Mouse (Mus musculus) limb, embryonic 14.5 days (tissue): ENCODE results near the gene Erbb3. TPM values are rescaled to one million over a fixed set of nuclear protein-coding genes. Genes with fewer than 3 reads are reported as not detected.
"Not testable (repeated sequence)": the region's sequence is repeated elsewhere in the genome, so short reads cannot be mapped to it uniquely, and the experiment has no call there.

Experiments
- ATAC-seq: fragments of 200-750 bp; cut with Nextera tagmentation; 2 replicates; pipeline ENCODE4 v1.8.0; 2017; ENCODE audit warnings: low read depth, moderate number of reproducible peaks, moderate TSS enrichment; ENCODE audit not compliant: low FRiP score
- DNase-seq: peaks from one replicate; pipeline ENCODE4 v3.0.0-alpha.2; 2015; ENCODE audit warnings: low spot score
- H3K27ac ChIP-seq: fragments of 300-500 bp; sonication (generic); replicated peaks from 2 replicates; pipeline ENCODE4 v1.5.1; 2014; ENCODE audit warnings: low read depth, mild to moderate bottlenecking, low read length, moderate library complexity, mixed read lengths
- H3K27me3 ChIP-seq: fragments of 300-500 bp; sonication (generic); 2 replicates; pipeline ENCODE4 v1.6.1; 2014; ENCODE audit warnings: low read length, mixed read lengths; ENCODE audit not compliant: control insufficient read depth, insufficient read depth
- H3K36me3 ChIP-seq: fragments of 300-500 bp; sonication (generic); 2 replicates; pipeline ENCODE4 v1.6.1; 2014; ENCODE audit warnings: mild to moderate bottlenecking, low read length, moderate library complexity, mixed read lengths; ENCODE audit not compliant: control insufficient read depth, insufficient read depth
- H3K4me1 ChIP-seq: fragments of 300-500 bp; sonication (generic); 2 replicates; pipeline ENCODE4 v1.6.1; 2014; ENCODE audit warnings: antibody characterized with exemption, low read length, mixed read lengths; ENCODE audit not compliant: control insufficient read depth, insufficient read depth
- H3K4me2 ChIP-seq: fragments of 300-500 bp; sonication (generic); replicated peaks from 2 replicates; pipeline ENCODE4 v1.6.1; 2014; ENCODE audit warnings: low read depth, mild to moderate bottlenecking, low read length, moderate library complexity; ENCODE audit not compliant: severe bottlenecking
- H3K4me3 ChIP-seq: fragments of 300-500 bp; sonication (generic); replicated peaks from 2 replicates; pipeline ENCODE4 v1.5.1; 2014; ENCODE audit warnings: low read length
- H3K9ac ChIP-seq: fragments of 300-500 bp; sonication (generic); 2 replicates; pipeline ENCODE4 v1.6.1; 2014; ENCODE audit warnings: mild to moderate bottlenecking, low read depth, low read length, moderate library complexity; ENCODE audit not compliant: severe bottlenecking
- H3K9me3 ChIP-seq: fragments of 300-500 bp; sonication (generic); 2 replicates; pipeline ENCODE4 v1.6.1; 2016; ENCODE audit warnings: low read length; ENCODE audit not compliant: control insufficient read depth
- POLR2A ChIP-seq: fragments of 200-500 bp; IDR thresholded peaks from 2 replicates; pipeline ENCODE4 v1.8.0; 2012; ENCODE audit warnings: inconsistent platforms, mild to moderate bottlenecking, moderate library complexity, borderline replicate concordance; ENCODE audit not compliant: insufficient read depth, insufficient read length; ENCODE audit errors: extremely low read depth
- WGBS: fragments of 180-500 bp; shearing (Covaris S2); extraction: QIAGEN DNeasy Blood & Tissue Kit; methylation state at CpG from one replicate; pipeline ENCODE4 v1.1.7; 2014; 5-methylcytosine and 5-hydroxymethylcytosine counted together
- polyA plus RNA-seq, 2 experiments: library from polyadenylated mRNA; depleted of rRNA in 1 of 2; stranded (reverse) in 1 of 2; unstranded in 1 of 2; fragments of >200 nt; fragmentation: Nextera tagmentation in 1 of 2; extraction: Ambion mirVana in 1 of 2; gene quantifications; 2 replicates each; pipeline versions ENCODE4 v1.2.1 to v1.2.3; 2012 to 2014

The Erbb3 gene
- 17.5 and 18.2 TPM in 2 replicates for polyA plus RNA-seq (2012; rRNA removed)
- polyA plus RNA-seq (2014; fragmentation: Nextera tagmentation; extraction: Ambion mirVana), result 19.6 and 21.1 TPM in 2 replicates

DNA sequence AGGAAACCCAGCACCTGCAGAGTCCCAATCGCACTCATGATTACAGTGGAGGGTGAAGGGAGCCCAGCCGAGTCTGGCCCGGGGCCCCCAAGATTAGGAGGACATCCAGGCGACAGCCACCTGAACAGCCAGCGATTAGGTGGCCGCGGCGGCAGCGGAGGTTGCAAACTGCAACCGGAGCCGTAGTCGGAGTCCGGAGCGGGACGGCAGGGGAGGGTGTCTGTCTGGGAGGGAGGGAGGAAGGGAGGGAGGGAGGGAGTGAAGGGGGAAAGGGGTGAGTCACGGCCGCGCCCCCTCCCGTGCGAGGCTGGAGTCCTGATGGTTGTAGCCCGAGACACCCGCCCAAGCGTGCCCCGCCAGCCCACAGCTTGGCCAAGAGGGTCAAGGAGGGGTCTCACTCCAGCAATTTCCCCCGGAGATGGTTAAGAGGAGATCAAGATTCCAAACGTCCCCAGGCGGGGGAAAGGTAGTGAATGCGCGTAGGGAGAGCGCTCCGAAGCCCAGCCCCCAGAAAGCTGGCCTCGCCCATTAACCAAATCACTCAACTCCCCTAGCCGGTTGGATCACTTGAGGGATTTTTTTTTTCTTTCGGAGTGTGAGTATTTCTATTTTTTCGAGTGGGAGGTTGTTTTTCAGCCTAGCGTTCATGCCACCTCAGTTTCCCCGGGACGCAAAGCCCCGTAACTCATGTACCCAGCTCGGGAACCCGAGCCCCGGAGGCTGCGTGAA, at the start of gene Erbb3:
Gene Erbb3, minus strand, starts transcription at position 189 of the 729 bp plus-strand sequence.
- no peaks in the 10 kb centered on the region for H3K36me3 ChIP-seq
- peak within 1 kb of the TSS; percentile 99 for H3K4me2 ChIP-seq
- no peak for TF ChIP-seq POLR2A
- H3K4me3 ChIP-seq, result peak within 1 kb of the TSS; percentile 62
- peaks cover 31% of the 10 kb centered on the region for H3K27me3 ChIP-seq
- H3K9ac ChIP-seq, result peak within 1 kb of the TSS; percentile 55
- peak within 1 kb of the TSS; percentile 67 for H3K27ac ChIP-seq
- peaks cover 7% of the 10 kb centered on the region; the same call in 1 of the 2 replicates for H3K4me1 ChIP-seq
- H3K9me3 ChIP-seq, result no peaks in the 10 kb centered on the region
- under 1% methylated on average over 43 of the region's 43 CpGs for WGBS
- ATAC-seq (peak; percentile 73), DNase-seq (peak; percentile 67)

DNA sequence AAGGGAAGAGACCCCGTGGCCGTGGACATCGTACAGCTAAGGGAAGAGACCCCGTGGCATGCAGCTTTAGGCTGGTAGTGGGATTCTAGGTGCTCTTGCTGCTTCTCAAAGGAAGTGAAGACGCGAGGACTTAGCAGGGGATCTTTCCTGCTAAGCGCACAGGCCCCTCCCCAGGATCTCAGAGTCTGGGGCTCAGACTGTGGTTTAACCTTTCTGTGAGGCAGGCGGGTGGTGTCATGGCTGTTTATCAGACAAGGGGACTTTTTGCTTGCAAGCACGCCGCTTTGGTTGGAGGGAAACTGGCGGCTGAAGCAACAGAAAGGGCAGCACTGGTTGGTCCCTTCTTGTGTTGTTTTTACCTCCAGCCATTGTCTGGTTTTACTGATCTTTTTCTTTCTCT, 47.6 kb upstream of the Erbb3 start:
- DNase-seq (no peak), ATAC-seq (no peak)
- Histone ChIP-seq H3K9ac (no peak overlapping the region), H3K9me3 (no peaks in the 10 kb centered on the region), H3K4me3 (no peak overlapping the region), H3K27me3 (no peaks in the 10 kb centered on the region), H3K4me1 (no peaks in the 10 kb centered on the region), H3K27ac (no peak overlapping the region), H3K4me2 (no peak overlapping the region), H3K36me3 (peaks cover 72% of the 10 kb centered on the region)
- 40% methylated on average over 11 of the region's 11 CpGs for WGBS
- no peak for TF ChIP-seq POLR2A

DNA sequence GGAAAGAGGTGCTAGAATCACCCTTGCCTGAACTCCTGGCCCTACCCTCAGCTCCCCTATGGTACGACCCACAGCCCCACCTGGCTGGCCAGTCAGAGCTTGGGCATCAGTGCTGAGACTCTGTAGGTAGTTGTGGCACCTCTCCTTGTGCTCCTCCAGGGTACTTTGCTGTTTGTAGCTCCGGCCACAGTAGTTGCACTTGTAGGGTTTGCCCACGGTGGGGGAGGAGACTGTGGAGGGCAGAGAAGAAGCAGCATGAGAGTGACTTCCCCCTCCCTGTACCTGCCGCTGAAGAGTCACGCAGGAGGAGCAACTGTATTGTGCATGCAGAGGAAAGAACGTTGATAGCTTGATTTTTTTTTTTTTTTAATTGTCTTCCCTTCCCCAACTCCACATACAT, 47.1 kb upstream of the Erbb3 start:
- no peaks in the 10 kb centered on the region for H3K27me3 ChIP-seq
- H3K36me3 ChIP-seq, result peaks cover 72% of the 10 kb centered on the region
- WGBS, result 61% methylated on average over 6 of the region's 6 CpGs
- no peak overlapping the region for H3K27ac ChIP-seq
- ATAC-seq (no peak), DNase-seq (no peak)
- no peak overlapping the region for H3K4me3 ChIP-seq
- H3K4me1 ChIP-seq, result no peaks in the 10 kb centered on the region
- no peaks in the 10 kb centered on the region for H3K9me3 ChIP-seq
- no peak overlapping the region for H3K9ac ChIP-seq
- no peak for TF ChIP-seq POLR2A
- no peak overlapping the region for H3K4me2 ChIP-seq

DNA sequence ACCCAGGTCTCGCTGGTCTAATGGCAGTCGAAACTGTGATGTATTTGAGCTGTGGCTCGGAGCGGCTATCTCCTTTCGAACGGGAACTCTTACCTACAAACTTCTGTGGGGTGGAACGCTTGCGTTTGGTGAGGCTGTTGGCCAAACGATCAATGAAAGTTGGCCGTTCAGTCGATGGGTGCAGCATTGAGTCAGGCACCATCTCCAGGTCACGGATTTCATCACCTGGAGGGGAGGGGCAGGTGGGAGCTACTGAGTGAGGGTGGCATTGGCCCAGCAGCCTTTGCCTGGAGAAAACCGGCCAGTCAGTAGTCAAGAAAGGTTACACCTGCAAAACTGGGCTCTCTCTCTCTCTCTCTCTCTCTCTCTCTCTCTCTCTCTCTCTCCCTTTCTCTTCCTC, 46.2 kb upstream of the Erbb3 start:
- H3K9ac ChIP-seq, result no peak overlapping the region
- no peak for ATAC-seq
- TF ChIP-seq POLR2A, result no peak
- H3K36me3 ChIP-seq, result peaks cover 64% of the 10 kb centered on the region
- H3K9me3 ChIP-seq, result no peaks in the 10 kb centered on the region
- no peaks in the 10 kb centered on the region for H3K4me1 ChIP-seq
- no peaks in the 10 kb centered on the region for H3K27me3 ChIP-seq
- H3K4me2 ChIP-seq, result no peak overlapping the region
- DNase-seq, result no peak
- no peak overlapping the region for H3K27ac ChIP-seq
- 94% methylated on average over 13 of the region's 13 CpGs for WGBS
- H3K4me3 ChIP-seq, result no peak overlapping the region

DNA sequence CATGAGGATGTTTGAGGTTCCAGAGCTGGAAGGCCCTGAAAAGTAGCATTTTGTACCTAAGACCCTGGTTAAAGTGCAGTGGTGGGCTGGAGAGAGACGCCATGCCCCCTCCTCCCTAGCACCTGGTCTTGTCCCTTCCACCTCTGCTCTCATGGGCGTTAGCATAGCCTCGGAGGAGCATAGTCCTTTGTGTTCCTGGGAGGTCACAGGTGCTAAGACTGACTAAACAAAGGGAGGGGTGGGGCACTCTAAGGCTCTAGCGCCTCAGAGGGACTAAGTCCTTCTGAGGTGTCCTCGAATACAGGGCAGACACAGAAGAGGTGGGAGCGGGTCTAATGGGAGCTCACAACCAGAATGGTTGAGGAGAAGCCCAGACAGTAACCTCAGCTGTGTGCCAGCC, 42.1 kb upstream of the Erbb3 start:
- DNase-seq (no peak), ATAC-seq (no peak)
- Histone ChIP-seq H3K9ac (no peak overlapping the region), H3K4me1 (no peaks in the 10 kb centered on the region), H3K9me3 (no peaks in the 10 kb centered on the region), H3K36me3 (peaks cover 36% of the 10 kb centered on the region), H3K4me2 (no peak overlapping the region), H3K27ac (no peak overlapping the region), H3K4me3 (no peak overlapping the region), H3K27me3 (no peaks in the 10 kb centered on the region)
- no peak for TF ChIP-seq POLR2A
- WGBS, result 20% methylated on average over 6 of the region's 6 CpGs

DNA sequence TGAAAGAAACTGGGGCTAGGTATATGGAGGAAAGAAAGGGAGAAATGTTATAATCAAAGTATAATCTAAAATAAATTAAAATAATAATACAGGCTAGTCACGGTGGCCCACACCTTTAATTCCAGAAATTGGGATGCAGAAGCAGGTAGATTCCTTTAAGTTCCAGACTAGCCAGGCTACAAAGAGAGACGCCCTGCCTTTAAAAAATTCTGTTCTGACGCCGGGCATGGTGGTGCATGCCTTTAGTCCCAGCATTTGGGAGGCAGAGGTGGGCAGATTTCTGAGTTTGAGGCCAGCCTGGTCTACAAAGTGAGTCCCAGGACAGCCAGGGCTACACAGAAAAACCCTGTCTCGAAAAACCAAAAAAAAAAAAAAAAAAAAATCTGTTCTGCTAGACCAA, 40.9 kb upstream of the Erbb3 start:
- WGBS, result 82% methylated on average over 5 of the region's 5 CpGs
- not testable (repeated sequence) for ATAC-seq

More for the DNA sequence above, 40.9 kb upstream of the Erbb3 start:
- DNase-seq, H3K9me3 ChIP-seq, H3K4me1 ChIP-seq, H3K9ac ChIP-seq, H3K4me3 ChIP-seq, H3K4me2 ChIP-seq, H3K27ac ChIP-seq, H3K27me3 ChIP-seq: not testable (repeated sequence)
- H3K36me3 ChIP-seq, result peaks cover 25% of the 10 kb centered on the region
